Mouse (Mus musculus): Measurements from ENCODE around the gene 1700093K21Rik. TPM values are rescaled to one million over a fixed set of nuclear protein-coding genes. Genes with fewer than 3 reads are reported as not detected.
A peak's percentile ranks its signal among the peaks of the same experiment; 100 is the strongest.
"Not testable (repeated sequence)": the region's sequence is repeated elsewhere in the genome, so short reads cannot be mapped to it uniquely, and the experiment has no call there.

1700093K21Rik gene
- not detected for total RNA-seq (2021)
- long read RNA-seq, experiment 1: 0 reads
- long read RNA-seq, experiment 2: 0 reads

DNA sequence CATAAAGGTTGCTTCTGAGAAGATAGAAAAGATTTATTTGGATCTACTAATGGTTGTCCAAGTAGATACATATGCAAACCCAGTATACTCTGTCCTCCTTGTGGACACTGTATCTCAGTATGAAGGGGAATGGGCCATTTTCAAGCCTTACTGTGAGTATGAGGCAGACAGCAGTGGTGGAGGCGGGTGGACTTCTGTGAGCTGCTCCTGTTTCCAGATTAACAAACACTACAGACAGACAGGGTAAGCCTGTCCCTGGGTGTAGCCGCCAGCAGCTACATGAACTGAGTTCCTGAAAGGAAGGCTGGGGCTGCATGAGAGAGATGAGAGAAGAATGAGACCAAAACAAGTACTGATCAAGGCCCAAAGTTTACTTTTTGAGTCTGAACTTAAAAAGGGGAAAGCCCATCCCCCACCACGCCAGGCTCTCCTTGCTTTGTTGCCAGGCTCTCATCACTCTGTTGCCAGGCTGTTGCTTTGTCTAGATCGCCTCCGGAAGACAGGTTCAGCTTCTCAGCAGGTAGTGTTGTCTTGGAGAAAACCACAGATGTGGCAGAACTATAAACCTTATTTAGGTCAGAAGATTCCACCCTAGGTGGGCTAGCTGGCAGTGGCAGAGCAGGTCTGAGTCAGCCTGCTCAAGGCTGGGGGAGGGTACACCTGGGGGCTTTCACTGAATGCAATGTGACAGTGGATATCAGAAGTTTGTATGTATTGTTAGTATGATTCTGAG, at the start of gene 1700093K21Rik:
TSS of gene 1700093K21Rik (minus strand) at position 683 of the 733 bp plus-strand sequence.
- DNase-seq: no peak
- intact Hi-C loops (cut with DNase I; ENCODE audit: low total_unique reads): no loop called here

DNA sequence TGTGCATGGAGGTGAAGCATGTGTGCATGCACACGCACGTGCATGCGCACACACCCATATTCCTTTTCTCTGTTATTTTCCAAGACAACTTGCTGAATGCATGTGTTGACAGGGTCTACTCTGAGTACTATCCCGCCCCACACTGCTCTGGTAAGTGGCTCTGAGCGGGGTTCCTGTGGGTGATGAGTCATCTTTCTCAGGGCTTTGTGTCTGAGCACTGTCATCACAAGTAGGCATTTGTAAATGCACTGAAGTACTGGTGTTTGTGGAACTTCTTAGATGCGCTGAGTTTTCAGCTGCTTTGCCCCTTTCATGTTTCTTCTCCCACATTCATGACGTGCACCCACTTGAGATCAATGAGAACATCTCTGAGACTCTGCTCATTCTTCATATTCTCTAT, 49.2 kb upstream of the 1700093K21Rik start:
- DNase-seq: no peak
- intact Hi-C loops (cut with DNase I; ENCODE audit: low total_unique reads): no loop called here

DNA sequence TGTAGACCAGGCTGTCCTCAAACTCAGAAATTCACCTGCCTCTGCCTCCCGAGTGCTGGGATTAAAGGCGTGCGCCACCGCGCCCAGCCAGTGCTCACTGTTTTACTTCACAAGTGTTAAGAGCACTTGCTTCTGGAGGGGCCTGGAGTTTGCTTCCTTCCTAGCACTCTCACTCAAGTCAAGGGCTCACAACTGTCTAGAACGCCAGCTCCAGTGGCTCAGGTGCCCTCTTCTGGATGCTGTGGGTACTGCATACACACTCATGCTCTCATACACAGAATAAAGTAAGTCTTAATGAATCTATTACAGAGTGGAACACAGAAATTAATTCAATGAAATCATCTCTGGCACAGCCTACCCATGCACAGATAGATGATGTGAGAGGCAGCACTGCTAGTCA, 44.8 kb upstream of the 1700093K21Rik start:
- intact Hi-C loops (cut with DNase I; ENCODE audit: low total_unique reads): no loop called here
- DNase-seq: peak; percentile 64

DNA sequence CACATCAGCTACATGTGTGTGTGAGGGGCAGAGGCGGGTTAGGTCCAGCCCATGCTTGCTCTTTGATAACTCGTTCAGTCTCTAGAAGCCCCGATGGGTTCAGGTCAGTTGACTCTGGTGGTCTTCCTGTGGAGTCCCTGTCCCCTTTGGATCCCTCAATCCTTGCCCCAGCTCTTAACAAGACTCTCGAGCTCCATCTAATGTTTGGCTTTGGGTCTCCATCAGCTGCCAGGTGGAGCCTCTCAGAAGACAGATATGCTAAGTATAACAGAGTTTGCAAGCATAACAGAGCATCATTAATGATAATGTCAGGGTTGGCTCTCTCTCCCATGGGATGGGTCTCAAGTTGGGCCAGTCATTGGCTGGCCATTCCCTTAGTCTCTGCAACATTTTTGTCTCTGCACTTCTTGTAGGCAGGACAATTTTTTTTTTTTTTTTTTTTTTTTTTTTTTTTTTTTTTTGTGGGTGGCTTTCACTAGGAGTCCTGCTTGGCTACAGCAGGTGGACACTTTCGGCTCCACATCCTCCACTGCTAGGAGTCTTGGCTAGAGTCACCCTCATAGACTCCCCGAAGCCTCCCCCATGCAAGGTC, 36.2 kb upstream of the 1700093K21Rik start:
- DNase-seq: no peak
- intact Hi-C loops (cut with DNase I; ENCODE audit: low total_unique reads): no loop called here

DNA sequence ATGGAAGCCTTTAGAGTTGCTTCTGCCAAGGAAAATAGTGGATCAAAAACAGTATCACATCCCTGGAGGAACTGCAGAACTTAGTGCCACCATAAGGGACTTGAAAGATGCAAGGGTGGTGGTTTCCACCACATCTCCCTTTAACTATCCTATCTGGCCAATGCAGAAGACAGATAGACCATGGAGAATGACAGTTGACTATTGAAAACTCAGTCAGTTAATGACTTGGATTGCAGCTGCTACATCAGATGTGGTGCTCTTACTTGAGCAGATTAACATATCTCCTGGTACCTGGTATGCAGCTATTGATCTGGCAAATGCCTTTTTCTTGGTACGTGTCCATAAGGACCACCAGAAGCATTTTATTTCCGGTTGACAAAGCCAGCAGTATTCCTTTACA, 16.5 kb upstream of the 1700093K21Rik start:
- DNase-seq: no peak
- intact Hi-C loops (cut with DNase I; ENCODE audit: low total_unique reads): no loop called here

DNA sequence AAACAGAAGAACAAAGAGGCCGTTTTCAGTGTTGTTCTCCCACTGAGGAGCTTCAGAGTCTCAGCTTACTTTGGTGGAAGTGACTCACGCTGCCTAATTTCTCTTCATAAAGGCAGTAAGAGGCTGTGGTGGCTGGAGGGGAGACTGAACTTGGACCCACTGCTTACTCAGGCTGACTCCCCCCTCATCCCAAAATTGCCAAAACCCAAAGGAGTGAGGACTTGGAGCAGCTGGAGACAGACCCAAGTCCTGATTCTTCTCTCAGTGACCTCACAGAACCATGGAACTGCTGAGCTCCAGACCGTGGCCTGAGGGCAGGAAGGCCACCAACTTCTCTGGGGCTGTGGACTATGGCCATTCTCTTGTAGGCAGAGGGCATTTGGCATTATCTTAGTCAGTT, 2.0 kb downstream of the 1700093K21Rik start:
- DNase-seq: no peak
- intact Hi-C loops (cut with DNase I; ENCODE audit: low total_unique reads): no loop called here

DNA sequence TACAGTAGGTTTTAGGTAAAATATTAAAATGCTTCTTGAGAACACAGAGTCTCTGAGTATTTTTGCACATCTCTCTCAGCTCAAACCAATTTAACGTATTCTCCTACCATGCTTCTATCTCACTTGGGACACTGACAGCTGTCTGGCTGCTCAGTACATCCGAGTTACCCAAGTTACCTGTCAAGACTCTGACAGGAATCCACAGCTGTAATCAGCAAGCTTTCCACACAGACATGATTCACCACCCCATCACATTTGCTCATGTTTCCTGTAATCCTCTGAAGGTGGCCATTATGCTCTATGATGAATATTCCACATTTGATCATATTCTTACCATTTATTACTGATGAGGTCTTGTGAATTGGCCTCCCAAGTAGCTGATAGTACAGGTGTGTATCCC, 5.6 kb downstream of the 1700093K21Rik start:
- intact Hi-C loops (cut with DNase I; ENCODE audit: low total_unique reads): no loop called here
- DNase-seq: no peak

DNA sequence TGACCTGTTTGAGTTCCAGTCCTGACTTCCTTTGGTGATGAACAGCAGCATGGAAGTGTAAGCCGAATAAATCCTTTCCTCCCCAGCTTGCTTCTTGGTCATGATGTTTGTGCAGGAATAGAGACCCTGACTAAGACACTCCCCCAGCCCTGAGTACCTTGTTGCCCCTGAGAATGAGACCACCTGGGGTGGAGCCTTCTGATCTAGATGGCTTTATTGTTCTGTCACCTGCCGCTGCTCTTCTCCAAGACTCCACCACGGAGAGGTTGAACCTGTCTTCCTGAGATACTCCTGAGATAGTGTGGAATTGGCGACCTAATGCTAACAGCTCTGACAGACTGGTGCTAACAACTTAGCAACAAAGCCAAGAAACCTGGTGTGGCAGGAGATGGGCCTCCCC, 6.2 kb downstream of the 1700093K21Rik start:
- intact Hi-C loops (cut with DNase I; ENCODE audit: low total_unique reads); DNase-seq: not testable (repeated sequence)

DNA sequence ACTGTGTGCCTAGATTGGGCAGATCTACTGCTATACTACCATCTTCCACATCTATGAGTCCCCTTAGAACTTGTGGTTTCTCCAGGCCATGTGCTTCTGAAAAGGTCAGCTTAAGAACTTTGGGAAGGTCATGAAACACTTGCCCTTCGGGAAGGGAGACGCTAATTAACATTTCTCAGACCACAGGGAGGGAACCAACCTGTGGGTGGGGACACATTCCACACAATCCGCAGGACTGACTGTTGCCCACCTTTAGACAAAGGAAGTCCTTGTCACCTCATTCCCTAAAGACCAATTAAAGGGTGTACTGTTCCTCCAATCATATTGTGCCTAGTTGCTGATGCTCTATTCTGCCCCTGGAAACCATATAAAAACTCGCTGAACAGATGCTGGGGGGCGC, 16.2 kb downstream of the 1700093K21Rik start:
- intact Hi-C loops (cut with DNase I; ENCODE audit: low total_unique reads): loop anchor here (5.0 kb wide), 1 partner anchor 58 kb away; no protein-coding TSS in a partner anchor

DNA sequence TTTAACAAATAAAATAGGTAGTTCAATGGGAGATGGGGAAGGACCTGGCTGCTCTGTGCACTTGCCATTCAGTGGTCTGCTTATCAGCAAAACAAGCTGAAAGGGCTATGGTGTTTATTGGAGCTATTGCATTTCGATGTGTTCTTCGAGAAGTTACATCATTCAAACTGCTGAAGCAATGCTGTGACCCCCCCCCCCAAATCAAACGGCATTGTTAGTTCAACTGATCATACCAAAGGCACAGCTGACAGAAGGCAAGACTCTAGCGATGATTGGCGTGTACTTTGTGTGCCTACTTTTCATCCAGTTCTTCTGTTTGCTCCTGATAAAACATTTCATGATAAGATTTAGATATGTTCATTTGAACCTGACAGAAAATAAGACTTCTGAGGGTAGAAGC, 22.3 kb downstream of the 1700093K21Rik start:
- intact Hi-C loops (cut with DNase I; ENCODE audit: low total_unique reads): no loop called here
- no peak for DNase-seq

More for the DNA sequence above, 16.2 kb downstream of the 1700093K21Rik start:
- DNase-seq: not testable (repeated sequence)

DNA sequence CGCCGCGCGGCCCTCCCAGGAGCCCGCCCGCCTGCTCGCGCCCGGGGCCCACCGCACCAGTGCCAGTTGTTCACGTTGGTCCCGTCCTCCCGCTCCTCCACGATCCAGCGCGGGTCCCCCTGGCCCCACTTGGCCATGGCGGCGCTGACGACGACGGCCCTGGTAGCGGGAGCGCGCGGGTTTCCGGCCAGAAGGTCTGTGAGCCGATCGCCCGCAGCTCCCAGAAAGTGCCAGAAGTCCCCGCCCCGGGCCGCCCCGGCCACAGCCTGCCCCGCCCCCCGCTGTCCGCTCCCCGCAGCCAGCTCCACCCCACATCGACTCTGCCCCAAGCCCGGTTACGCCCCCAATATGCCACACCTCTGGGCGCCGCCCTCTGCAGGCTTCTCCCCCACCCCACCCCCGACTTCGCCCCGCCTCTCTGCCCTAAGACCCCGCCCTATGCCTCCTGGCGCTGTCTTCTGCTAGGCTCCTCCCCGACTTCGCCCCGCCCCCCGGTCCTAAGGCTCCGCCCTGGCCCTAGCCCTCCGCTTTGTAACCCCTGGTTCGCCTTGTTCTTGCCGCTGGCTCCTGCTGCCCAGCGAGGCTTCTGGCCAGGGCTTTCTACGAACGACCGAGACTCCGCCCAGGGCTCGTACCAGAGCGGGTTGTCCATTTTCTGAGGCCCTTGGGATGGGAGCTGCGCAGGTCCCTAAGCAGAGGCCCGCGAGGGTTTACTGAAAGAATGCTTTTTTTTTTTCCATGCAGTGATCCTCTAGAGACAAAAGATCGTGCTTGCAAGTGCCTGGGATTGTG, 23.0 kb downstream of the 1700093K21Rik start, which contains the start of gene Ahsa2:
TSS of gene Ahsa2 (minus strand) at position 313 of the 792 bp plus-strand sequence.
- DNase-seq: peak; percentile 99
- intact Hi-C loops (cut with DNase I; ENCODE audit: low total_unique reads): no loop called here

DNA sequence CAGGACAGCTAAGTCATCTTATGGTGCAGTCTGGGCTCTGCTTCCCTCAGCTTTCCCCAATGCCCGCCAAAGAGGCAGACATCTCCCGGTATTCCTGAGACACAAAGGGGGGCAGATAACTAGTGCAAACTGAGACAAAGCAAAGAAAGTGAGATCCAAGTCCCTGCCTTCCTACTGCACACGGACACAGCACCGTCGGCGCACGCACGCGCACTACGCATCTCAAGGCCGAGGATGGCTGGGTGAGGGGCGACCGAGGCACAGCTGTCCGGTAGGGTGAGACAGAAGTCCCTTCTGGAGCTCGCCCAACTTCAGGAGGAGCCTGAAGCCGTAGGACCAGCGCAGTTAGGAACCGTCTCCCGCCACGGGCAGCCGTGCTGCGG, 23.6 kb downstream of the 1700093K21Rik start:
- intact Hi-C loops (cut with DNase I; ENCODE audit: low total_unique reads): no loop called here
- DNase-seq: peak; percentile 70

DNA sequence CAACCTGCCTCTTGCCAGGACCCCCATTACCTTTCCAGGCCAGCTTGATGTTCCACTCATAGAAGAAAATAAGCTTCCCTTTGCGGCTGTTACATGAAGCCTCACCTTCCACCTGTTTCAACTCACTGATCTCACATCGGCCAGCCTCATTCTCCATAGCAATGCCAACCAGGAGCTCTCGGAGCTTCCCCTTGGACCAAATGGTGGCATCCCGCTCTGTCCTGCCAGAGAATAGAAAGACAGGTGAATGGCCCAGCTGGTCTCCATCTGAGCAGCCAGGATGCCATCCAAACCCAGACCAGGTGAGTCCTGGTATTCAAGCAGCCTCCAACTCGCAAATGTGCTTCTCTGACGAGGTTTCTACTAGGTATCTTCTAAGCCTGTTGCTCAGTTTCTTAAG, 24.3 kb downstream of the 1700093K21Rik start:
- intact Hi-C loops (cut with DNase I; ENCODE audit: low total_unique reads): no loop called here

DNA sequence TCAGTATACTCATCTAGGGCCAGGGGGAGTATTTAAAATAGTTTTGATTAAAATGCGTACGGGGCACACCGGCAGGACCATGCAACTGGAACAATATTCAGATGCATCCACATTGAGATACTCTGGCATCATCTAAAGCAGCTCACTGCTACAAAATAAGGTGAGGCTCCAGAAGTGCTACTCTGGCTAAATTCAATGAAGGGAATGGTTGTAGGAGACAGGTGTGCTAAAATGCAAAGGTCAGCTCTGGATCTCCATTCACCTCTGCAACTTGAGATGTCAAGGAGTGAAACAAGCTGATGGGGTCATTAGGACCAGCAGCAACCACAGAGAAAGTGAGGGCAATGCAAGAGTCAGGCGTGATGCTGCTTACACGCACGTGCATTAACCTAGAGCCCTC, 25.7 kb downstream of the 1700093K21Rik start:
- intact Hi-C loops (cut with DNase I; ENCODE audit: low total_unique reads): no loop called here
- no peak for DNase-seq

More for the DNA sequence above, 24.3 kb downstream of the 1700093K21Rik start:
- DNase-seq: no peak

DNA sequence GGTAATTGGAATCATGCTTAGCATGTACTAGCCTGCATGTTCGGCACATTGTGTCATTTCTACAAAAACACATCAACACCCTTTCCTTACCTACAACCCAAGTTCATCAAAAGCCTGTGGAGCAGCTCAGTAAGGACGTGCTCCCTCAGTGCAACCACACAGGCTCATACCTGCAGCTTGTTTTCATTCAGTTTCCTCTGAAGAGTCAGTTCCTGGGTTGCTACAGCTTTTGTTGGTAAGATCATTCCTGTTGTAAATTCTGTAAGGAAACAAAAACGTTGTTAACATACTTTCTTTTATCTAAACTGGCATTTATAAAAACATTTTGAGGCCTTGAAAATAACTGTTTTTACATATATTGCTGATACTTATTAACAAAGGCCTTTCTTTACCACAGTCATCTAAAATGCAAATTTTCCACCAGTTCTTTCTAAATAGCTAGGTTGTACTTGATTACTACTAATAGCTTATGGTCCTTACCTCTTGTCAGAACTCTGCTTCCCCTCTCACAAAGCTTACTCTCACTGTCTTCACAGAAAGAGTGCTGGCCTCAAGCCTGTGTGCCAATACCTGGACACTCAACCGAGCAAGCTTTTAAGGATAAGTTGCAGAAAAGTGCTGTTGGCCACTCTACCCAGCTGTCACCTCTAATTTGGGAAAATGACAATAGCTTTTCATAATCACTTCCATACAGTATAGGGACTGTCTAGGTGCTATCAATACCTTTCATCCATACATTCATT, 28.7 kb downstream of the 1700093K21Rik start:
- no peak for DNase-seq
- intact Hi-C loops (cut with DNase I; ENCODE audit: low total_unique reads): no loop called here

DNA sequence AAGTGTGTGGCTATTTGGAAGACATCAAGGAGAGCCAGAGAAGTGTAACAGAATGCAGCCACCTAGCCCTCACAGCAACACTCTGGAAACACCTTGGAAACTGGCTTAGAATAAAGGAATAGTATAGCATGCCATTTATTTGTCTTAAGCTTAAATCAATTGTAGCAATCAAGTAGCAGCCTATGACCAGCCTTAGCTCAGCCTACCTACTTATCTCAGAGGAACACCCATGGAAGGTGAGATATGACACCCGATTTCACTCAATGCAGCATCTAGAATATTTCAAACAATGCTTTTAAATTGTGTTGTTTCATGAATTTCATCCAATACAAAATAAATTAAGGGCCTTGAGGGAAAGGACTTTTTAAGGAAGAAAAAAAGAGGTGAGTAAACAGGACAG, 31.0 kb downstream of the 1700093K21Rik start:
- intact Hi-C loops (cut with DNase I; ENCODE audit: low total_unique reads): no loop called here

More for the DNA sequence above, 31.0 kb downstream of the 1700093K21Rik start:
- DNase-seq: no peak

Data from gastrocnemius, postnatal 14 days (tissue).